Mouse (Mus musculus) stomach, embryonic 14.5 days (tissue): ENCODE measurements around the gene Wbp4. TPM values are rescaled to one million over a fixed set of nuclear protein-coding genes. Genes with fewer than 3 reads are reported as not detected.
"Not testable (repeated sequence)": the region's sequence is repeated elsewhere in the genome, so short reads cannot be mapped to it uniquely, and the experiment has no call there.

Experiments
- ATAC-seq: fragments of 200-750 bp; cut with Nextera tagmentation; 2 replicates; pipeline ENCODE4 v1.8.0; 2017; ENCODE audit warnings: low read depth, moderate TSS enrichment; ENCODE audit not compliant: insufficient number of reproducible peaks, insufficient read depth, low FRiP score
- H3K27ac ChIP-seq: fragments of 300-500 bp; sonication (generic); 2 replicates; pipeline ENCODE4 v1.5.1; 2014; ENCODE audit warnings: mild to moderate bottlenecking, low read length, moderate library complexity, mixed read lengths
- H3K27me3 ChIP-seq: fragments of 300-500 bp; sonication (generic); 2 replicates; pipeline ENCODE4 v1.6.1; 2014; ENCODE audit warnings: low read length, control low read depth, mixed read lengths; ENCODE audit not compliant: control insufficient read depth, insufficient read depth
- H3K36me3 ChIP-seq: fragments of 300-500 bp; sonication (generic); 2 replicates; pipeline ENCODE4 v1.6.1; 2014; ENCODE audit warnings: mild to moderate bottlenecking, control low read depth, low read length, moderate library complexity, mixed read lengths; ENCODE audit not compliant: control insufficient read depth, insufficient read depth
- H3K4me1 ChIP-seq: fragments of 300-500 bp; sonication (generic); 2 replicates; pipeline ENCODE4 v1.6.1; 2014; ENCODE audit warnings: low read length, control low read depth, mixed read lengths; ENCODE audit not compliant: control insufficient read depth, insufficient read depth
- H3K4me2 ChIP-seq: fragments of 300-500 bp; sonication (generic); replicated peaks from 2 replicates; pipeline ENCODE4 v1.6.1; 2014; ENCODE audit warnings: low read depth, low read length, control low read depth
- H3K4me3 ChIP-seq: fragments of 300-500 bp; sonication (generic); 2 replicates; pipeline ENCODE4 v1.5.1; 2014; ENCODE audit warnings: low read depth, low read length, control low read depth
- H3K9ac ChIP-seq: fragments of 300-500 bp; sonication (generic); replicated peaks from 2 replicates; pipeline ENCODE4 v1.6.1; 2014; ENCODE audit warnings: low read depth, mild to moderate bottlenecking, control low read depth, low read length, moderate library complexity, mixed read lengths
- H3K9me3 ChIP-seq: fragments of 300-500 bp; sonication (generic); 2 replicates; pipeline ENCODE4 v1.6.1; 2016; ENCODE audit warnings: low read depth, low read length, control low read depth; ENCODE audit not compliant: control insufficient read depth
- WGBS: fragments of 180-500 bp; shearing (Covaris S2); extraction: QIAGEN DNeasy Blood & Tissue Kit; methylation state at CpG from one replicate; pipeline ENCODE4 v1.1.7; 2014; 5-methylcytosine and 5-hydroxymethylcytosine counted together
- polyA plus RNA-seq: library from polyadenylated mRNA; unstranded; fragments of >200 nt; fragmentation: Nextera tagmentation; extraction: Ambion mirVana; gene quantifications from 2 replicates; pipeline ENCODE4 v1.2.1, GENCODE M21; 2014

Gene Wbp4
- polyA plus RNA-seq: 43.6 and 50.3 TPM in 2 replicates

- Histone ChIP-seq H3K4me3 (peak within 1 kb of the TSS; percentile 91), H3K27ac (peak within 1 kb of the TSS; percentile 100), H3K4me1 (peaks cover 28% of the 10 kb centered on the region), H3K9me3 (no peaks in the 10 kb centered on the region), H3K9ac (peak within 1 kb of the TSS; percentile 97), H3K4me2 (peak within 1 kb of the TSS; percentile 61), H3K36me3 (peaks cover 14% of the 10 kb centered on the region), H3K27me3 (no peaks in the 10 kb centered on the region)
- under 1% methylated on average over 71 of the region's 86 CpGs for WGBS
- ATAC-seq: peak; percentile 85
Observed at GRCm38 (mm10) chr14:79481339-79482151, at the start of gene Wbp4. Gene Wbp4, minus strand, starts transcription at chr14:79481520.

DNA sequence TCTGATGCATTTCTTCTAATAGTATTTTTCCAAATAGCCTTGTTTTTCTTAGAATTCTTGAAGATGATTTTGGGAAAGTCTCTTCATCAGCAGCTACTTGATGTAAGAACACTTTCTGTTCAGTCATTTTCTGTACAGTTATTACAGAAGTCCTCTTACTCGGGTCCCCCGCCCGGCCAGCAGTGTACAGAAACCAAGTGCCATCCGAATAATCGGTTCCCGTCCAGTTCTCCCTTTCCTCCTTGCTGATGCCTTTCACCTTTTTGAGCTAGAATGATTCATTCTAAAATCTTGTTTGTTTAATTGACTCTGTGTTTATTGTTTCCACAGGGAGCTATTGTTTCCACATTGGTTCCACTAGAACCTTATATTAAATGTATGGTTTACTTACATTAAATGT lies 49.4 kb upstream of the Wbp4 start:
- peaks cover 8% of the 10 kb centered on the region for H3K4me1 ChIP-seq
- no peak overlapping the region for H3K4me3 ChIP-seq
- H3K9me3 ChIP-seq: no peaks in the 10 kb centered on the region
- ATAC-seq: no peak
- no peak overlapping the region for H3K27ac ChIP-seq
- no peak overlapping the region for H3K4me2 ChIP-seq
- H3K36me3 ChIP-seq: no peaks in the 10 kb centered on the region
- H3K27me3 ChIP-seq: no peaks in the 10 kb centered on the region
- 90% methylated on average over 6 of the region's 6 CpGs for WGBS
- no peak overlapping the region for H3K9ac ChIP-seq

- Histone ChIP-seq H3K4me3 (no peak overlapping the region), H3K4me1 (peaks cover 8% of the 10 kb centered on the region), H3K4me2 (no peak overlapping the region), H3K36me3 (no peaks in the 10 kb centered on the region), H3K27me3 (no peaks in the 10 kb centered on the region), H3K27ac (no peak overlapping the region), H3K9ac (no peak overlapping the region), H3K9me3 (no peaks in the 10 kb centered on the region)
- ATAC-seq: no peak; the same call in 1 of the 2 replicates
- 78% methylated on average over 10 of the region's 10 CpGs for WGBS
Observed at GRCm38 (mm10) chr14:79529581-79530554, 48.5 kb upstream of the Wbp4 start.

GRCm38 (mm10) chr14:79527704-79528103 lies 46.4 kb upstream of the Wbp4 start:
- Histone ChIP-seq H3K4me1 (peaks cover 8% of the 10 kb centered on the region), H3K9ac (no peak overlapping the region), H3K27me3 (no peaks in the 10 kb centered on the region), H3K4me3 (no peak overlapping the region), H3K36me3 (no peaks in the 10 kb centered on the region), H3K9me3 (no peaks in the 10 kb centered on the region), H3K27ac (peak overlapping the region; percentile 69; the same call in 1 of the 2 replicates), H3K4me2 (no peak overlapping the region)
- ATAC-seq: peak; percentile 95
- WGBS: 32% methylated on average over 6 of the region's 6 CpGs

DNA sequence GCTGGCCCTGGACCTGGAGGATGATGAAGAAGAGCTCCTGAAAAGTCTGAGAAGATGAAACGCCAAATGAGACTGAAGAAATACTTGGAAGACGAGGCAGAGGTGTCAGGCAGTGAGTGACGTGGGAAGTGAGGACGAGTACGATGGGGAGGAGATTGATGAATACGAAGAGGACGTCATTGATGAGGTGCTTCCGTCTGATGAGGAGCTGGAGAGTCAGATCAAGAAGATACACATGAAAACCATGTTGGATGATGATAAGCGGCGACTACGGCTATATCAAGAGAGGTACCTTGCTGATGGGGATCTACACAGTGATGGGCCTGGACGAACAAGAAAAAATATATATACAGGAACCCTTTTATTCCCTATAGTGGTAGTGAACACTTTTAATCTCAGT lies 44.8 kb upstream of the Wbp4 start:
- H3K4me3 ChIP-seq, ATAC-seq, H3K4me2 ChIP-seq, H3K27me3 ChIP-seq, H3K9ac ChIP-seq, H3K36me3 ChIP-seq, H3K9me3 ChIP-seq, H3K27ac ChIP-seq: not testable (repeated sequence)
- peaks cover 11% of the 10 kb centered on the region for H3K4me1 ChIP-seq
- WGBS: 87% methylated on average over 12 of the region's 12 CpGs

GRCm38 (mm10) chr14:79522387-79522786 lies 41.1 kb upstream of the Wbp4 start:
- Histone ChIP-seq H3K4me1 (peaks cover 14% of the 10 kb centered on the region), H3K27me3 (no peaks in the 10 kb centered on the region), H3K4me3 (no peak overlapping the region), H3K4me2 (no peak overlapping the region), H3K36me3 (no peaks in the 10 kb centered on the region), H3K9me3 (no peaks in the 10 kb centered on the region), H3K27ac (no peak overlapping the region), H3K9ac (no peak overlapping the region)
- 82% methylated on average over 9 of the region's 9 CpGs for WGBS
- ATAC-seq: no peak

DNA sequence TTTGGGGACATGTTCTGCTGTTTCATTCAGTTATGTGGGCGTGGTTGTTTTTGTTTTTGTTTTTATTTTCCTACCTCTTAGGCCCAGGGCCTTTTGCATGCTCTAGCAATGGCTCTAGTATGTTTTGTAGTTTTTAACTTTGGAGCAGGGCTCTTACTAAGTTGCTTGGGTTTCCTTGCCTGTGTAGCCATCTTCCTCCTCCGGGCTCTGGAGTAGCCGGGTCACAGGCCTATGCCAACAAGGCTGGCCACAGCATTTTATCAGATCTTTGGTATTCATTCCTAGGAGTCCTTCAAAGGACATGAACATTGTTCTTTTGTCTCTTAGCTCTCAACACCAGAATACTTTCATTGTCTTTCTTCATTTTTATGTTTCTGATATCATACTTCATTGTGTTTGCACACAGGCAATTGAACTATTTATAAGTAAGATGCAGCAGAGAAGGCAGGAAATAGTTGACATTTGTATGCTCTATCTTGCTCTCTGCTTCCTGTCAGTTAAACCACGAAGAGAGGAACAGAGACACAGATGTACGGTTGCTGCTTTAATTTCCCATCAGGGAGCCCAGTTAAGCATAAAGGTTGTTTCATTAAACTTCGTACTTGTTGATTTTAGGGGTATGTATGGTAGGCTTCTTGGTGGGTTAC lies 40.3 kb upstream of the Wbp4 start:
- WGBS: 65% methylated on average over 6 of the region's 6 CpGs
- Histone ChIP-seq H3K4me3 (no peak overlapping the region), H3K27ac (no peak overlapping the region), H3K36me3 (no peaks in the 10 kb centered on the region), H3K9me3 (no peaks in the 10 kb centered on the region), H3K27me3 (no peaks in the 10 kb centered on the region), H3K4me1 (peaks cover 8% of the 10 kb centered on the region), H3K4me2 (no peak overlapping the region), H3K9ac (no peak overlapping the region)
- no peak for ATAC-seq

DNA sequence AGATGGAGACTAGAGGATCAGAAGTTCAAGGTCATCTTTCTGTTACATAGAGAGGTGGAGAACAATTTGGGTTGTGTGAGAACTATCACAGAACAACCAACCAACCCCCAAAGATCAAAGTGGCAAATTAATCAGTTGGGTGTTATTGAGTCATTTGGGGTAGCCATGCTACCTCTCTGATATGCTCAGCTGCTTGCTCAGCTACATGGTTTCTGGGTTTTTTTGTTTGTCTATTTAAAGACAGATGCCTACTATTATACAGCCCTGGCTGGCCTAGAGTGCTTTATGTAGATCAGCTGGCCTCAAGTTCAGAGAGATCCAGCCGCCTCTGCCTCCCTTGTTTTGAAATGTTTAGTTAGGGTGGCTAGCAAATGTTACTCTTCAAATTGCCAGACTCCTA lies 39.7 kb upstream of the Wbp4 start:
- peaks cover 8% of the 10 kb centered on the region for H3K4me1 ChIP-seq
- H3K27ac ChIP-seq: no peak overlapping the region
- H3K9ac ChIP-seq: no peak overlapping the region
- WGBS: 81% methylated on average over 1 of the region's 1 CpGs
- no peaks in the 10 kb centered on the region for H3K27me3 ChIP-seq
- no peak overlapping the region for H3K4me3 ChIP-seq
- no peaks in the 10 kb centered on the region for H3K9me3 ChIP-seq
- no peak for ATAC-seq
- H3K36me3 ChIP-seq: no peaks in the 10 kb centered on the region
- H3K4me2 ChIP-seq: no peak overlapping the region
